Mouse (Mus musculus) kidney, adult 8-10 months (tissue): ENCODE measurements at regions not wholly inside any gene's neighbourhood (a gene's known extent, or its start where the extent isn't known, plus 50 kb on each side); places are given as distances from the start of the nearest gene placed in this dataset.
"Not testable (repeated sequence)": the region's sequence is repeated elsewhere in the genome, so short reads cannot be mapped to it uniquely, and the experiment has no call there.

ENCODE experiments used
- DNase-seq, 2 experiments: peaks; one replicate each; pipeline ENCODE4 v3.0.0; 2022

DNA sequence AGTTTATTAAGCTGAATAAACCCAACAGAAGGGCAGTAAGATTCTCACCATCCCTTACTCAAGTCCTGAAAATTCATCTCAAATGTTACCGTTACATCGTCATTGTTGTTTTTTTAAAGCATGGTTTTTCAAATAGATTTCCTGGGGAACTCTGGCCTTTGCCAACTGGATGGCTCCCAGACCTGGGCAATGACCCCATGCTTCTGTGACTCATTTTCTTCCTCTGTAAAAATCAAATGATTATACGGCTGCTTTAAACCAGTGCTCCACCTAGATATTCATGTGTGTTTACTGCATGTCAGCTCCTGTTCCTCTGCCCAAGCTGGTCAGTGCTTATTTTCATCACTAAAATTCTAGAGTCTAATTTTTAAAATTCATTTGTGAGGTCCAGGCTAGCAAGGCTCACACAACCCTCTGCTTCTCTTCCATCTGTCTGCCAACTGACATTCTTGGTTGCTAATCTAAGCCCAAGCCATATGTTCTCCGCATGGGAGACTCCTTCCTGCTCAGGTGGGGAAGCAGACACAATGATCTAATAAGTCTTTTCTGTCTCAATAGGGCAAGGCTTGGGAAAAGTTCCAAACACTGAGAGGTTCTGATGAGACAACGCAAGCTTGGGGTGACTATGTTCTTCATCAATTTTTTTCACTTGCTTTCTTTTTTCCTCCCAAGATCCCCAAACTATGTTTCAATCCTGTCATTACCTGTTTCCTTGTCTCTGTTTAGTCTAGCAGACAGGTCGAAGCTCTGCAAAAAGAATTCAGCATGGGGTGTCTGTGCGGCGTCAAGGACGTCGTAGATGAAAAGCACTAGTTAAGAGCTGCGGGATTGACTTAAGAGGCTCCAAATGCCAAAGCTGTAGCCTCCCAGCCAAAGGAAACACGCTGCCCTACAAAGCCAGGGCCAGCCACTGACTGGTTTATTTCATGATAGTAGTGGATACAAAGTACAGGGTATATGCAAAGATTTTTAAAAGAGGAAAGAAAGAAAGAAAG, 594.7 kb downstream of the Efna5 start:
- no peak for DNase-seq

DNA sequence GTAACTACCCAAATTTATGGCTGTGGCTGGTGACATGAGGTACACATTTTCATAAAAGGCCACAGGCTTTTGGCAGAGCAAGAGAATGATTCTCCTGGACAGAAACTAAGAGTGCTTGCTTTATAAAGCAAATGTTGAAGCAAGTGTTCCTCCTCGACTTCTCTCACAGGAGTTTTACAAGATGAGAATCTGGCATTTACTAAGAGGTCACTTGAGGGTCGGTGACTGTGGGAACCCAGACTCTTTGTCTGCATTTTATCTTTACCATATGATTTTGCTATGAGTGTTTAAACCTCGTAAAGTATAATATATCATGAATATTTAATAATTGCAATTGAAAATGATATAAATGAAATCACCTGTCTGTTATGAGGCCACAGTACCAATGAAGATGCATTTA, 600.9 kb downstream of the Efna5 start:
- DNase-seq = no peak

DNA sequence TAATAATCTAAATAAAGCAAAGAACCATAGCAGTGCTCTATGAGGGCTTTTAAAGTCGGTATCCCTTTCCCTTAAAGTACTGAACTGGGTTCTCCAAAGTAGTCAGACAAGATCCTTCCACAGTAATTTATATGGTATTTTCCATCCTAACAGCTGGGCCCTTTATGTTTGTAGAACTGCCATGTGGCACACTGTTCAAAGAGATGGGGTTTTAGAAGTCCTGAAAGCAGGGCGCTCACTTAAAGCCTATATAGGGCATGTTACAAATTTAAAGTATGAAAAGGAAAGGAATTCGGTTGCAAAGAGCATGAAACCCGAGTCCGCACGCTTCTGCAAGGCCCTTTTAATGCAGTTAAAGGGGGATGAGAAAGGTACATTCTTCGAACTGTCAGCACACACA, 609.7 kb downstream of the Efna5 start:
- DNase-seq = no peak

DNA sequence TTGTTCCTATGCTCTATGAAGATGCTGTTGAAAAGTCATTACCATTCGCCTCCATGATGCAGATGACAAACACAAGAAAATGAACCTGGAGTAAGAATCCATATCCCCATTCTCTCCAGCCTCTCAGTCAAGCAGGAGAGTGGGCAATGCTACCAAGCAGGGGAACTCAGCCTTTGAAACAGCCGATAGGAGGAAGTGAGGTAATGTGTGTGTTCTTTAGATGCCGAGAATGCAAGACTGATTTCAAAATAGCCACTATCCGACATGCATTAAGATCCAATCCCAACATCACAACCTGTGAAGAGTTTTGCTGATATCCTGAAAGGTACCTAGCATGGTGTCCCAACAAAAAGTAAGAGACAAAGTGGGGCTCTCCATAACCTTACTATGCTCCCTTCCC, 611.8 kb downstream of the Efna5 start:
- no peak for DNase-seq

DNA sequence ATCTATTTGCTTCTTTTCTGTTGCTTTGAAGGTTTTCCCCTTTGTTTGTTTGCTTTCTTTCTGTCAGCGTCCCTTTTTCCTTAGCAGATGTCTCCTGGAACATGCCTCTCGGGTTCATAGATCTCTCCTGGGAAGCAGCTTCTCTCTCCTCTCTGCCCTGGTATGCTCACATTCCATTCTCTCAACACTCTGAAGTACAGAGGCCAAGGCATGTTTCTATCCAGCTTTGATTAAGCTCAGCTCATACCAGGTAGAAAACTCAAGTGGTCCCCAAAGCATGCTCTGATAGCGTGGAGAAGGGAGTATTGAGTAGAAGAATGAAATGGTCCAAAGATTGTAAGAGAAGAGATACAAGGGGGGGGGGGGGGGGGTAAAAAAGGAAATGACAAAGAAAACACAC, 627.7 kb downstream of the Efna5 start:
- DNase-seq = no peak

DNA sequence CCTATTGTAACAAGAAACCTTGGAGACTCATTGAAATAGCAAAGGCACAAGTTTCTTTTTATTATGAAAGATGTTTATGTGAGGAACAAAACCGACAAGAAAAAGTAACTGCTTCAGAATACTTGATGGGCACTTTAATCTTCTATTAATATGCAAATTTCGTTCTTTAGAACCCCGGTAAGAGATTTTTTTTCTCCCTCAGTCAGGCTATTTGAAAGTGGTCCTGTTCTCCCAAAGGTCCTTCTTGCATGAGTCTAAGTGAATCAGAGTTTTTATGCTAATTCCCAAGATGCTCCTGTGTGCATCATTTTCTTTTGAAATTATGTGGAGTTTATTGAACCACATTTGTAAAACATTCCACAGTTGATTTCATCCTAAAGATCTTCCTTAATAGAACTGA, 633.1 kb downstream of the Efna5 start:
- DNase-seq = no peak

DNA sequence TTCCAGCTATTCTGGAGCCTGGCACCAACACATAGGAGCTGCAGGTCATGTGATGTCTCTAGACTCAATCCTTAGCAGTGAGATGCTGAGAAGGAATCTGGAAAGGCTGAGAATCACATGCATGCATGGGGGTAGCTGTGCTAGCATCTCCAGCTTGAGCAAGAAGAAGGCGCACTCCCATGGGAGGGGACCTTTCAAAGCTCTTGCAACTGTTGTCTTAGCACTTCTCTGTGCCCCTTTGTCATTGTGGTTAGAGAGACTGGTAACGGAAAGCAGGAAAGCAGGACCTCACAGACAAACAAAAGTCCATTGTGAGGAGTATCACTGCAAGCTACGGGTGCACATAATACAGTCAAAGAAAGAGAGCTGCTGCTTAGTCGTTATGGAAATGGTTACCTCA, 634.5 kb downstream of the Efna5 start:
- DNase-seq = no peak

DNA sequence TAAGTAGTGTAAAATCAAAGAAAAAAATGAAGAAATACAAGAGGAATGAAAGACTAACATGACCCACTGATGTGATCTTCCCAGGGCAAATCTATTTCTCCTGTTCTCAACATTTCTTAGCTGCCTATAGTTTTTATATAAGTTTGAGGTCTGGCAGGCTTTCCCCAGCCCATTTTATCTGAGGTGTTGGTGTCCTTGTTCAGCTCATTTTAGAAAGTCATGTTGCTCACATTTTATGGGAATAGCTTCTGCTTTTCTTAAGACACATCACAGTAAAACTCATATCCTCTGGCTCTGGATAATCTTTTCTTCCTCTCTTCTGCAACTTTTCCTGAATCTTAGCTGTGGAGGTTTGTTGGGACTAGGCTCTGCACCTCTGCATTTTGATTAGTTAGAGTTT, 650.2 kb downstream of the Efna5 start:
- no peak for DNase-seq

DNA sequence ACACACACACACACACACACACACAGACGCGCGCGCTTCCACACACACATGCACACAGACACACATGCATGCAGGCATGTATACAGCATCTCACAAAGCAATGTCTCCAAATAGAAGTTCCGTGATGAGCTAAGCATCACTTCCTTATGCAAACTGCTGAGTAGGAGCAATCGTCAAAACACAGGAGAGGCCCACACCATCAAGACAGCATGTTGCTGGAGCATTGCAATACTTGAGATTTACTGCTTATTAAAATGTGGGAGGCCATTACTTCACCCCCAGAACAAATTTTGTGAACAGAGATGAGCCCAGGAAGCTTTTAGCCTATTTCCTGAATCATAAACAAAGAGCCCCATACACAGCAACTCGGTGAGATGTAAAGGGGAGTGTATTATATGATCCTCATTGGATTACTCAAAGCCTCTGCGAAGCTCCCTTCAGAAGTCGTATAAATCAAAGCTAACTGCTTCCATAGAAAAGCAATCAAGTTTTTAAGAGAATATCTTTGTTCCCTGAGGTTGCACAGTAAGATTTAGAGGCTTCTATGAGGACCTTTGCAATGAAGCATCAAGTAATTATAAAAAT, 670.6 kb downstream of the Efna5 start:
- DNase-seq = no peak

DNA sequence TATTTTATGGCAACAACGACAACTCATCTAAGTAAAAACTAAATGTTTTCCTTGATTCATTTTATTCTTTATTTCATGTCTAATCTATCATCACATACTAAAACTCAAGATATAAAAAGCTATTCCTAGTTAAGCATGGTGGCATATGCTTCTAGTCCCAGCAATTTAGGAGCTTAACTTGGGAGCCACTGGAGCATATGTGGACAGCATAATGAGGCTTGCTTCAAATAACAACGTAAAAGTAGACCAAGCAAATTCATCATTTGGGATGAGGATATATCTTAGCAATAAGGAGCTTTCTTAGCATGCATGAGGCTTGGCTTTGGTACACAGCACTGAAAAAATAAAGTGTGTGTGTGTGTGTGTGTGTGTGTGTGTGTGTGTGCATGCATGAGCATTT, 678.5 kb downstream of the Efna5 start:
- no peak for DNase-seq

DNA sequence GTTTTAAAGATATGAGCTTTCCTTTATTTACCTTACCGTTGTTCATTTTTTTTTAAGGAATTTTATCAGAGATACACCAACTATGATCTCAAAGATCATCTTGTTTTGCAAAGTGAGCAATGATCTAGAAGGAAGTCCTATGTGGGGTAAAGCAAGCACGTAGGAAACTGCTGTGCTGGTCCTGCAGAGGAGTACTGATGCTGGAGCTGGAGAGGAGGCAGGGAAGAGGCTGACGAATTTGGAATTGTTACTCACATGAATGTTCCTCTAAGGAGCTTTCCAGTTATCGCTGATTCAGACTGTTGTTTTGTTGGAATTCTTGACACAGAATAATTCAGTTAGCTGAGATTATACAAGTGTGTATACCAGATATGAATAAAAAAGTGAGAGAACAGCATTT, 680.6 kb downstream of the Efna5 start:
- DNase-seq = no peak

DNA sequence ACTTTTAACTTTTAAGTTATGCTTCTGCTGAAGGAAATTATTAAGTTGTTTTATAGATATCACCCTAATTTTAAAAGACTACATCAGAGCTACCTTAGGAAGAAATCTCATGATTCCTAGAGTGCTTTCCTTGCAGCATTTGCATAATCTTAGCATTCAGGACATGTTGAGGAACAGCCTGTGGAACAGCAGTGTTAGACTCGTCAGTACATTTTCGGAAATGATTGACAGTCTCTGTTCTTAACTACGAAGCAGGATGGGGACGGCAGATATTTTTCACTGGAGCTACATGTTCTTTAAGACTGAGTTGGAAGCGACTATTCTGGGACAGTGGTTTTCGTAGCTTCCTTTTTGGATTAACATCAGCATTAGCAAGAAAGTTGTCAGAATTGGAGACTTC, 681.6 kb downstream of the Efna5 start:
- no peak for DNase-seq

DNA sequence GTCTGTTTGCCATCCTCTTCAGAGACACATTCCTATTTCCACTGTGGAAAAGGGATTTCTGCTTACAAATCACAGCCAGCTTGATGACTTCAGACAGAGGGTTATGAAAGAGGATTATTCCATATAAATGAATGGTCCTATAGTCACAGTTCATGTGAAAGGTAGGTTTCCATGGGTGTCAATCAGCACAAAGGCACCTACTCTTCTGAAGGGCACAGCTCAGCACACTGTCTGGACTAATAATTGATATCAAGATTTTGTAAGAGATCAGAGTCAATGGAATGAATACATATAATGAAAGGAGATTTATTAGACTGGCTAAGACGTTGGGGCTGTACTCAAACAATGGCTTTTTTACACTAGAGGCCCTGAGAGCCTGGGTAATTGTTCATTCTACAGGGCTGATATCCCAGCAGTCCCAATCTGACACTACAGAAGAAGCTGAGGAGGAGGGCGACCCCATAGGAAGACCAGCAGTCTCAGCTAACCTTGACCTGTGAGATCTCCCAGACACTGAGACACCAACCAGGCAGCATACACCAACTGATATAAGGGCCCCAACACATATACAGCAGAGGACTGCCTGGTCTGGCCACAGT, 702.4 kb downstream of the Efna5 start:
- DNase-seq = no peak

DNA sequence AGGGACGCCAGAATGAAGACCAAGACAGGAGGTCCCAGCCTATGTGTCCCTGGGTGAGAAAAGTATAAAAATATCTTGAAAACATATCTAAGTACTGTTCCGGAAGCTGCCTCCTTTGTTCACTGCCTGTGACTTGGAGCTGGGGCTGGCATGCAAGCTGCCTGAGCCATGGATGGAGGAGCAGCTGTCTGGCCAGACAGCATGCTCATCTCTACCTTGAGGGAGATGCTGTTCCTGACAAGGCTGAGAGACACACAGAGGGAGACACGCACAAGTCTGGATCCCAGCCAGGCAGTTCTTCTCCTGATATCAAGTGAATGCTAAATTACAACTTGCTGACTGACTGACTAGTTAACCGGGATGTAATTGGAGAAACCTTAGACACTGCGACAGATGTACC, 704.8 kb downstream of the Efna5 start:
- DNase-seq = no peak

DNA sequence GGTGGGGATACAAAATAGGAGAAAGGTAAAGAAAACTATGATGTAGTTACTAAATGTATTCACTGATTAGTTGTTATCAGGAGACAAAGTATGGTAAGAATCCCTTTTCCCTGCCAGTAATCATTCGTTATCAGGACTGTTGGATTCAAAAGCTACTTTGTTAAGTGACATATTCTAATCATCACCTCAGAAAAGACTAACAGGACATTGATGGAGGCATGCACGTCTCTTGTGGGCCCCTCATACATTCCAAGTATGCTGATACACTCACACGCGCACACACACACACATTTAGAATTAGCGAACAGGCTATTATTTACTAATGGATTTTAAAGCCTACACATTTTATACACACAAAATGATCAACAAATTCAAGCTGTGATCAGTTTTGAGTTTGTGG, 708.8 kb downstream of the Efna5 start:
- DNase-seq = no peak

DNA sequence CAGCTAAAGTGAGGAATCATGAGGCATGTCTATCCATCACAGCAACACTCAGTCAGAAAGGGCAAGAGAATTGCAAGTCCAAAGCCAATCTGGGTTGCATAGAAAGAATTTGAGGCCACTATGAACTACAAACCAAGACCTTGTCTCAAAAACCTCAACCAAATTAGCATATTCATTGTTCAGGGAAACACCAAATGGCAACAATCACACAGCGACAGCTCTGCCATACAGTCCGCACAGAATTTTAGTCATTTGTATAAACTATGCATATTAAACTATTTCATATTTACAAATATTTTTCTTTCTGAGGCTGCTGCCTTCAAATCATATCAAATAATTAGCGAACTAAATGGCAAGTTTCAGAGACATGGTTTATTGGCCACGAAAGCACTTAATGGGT, 709.6 kb downstream of the Efna5 start:
- DNase-seq = no peak

DNA sequence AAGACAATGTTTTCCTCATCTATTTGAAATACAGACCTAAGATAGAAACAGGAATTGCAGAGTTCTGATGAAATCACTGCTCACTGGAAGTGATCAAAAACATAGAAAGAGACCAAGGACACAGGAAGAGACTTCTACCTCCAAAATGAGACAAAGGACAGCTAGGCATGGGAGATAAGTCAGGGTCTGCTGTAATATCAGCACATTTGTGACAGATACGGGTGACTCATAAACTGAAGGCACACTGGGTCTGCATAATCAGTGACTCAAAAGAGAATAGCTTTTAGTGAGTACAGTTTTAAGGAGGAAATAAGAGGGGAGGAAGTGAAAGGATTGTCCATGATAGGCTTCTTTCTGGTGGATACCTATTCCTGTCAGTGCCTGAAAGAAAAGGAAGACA, 719.7 kb downstream of the Efna5 start:
- no peak for DNase-seq

DNA sequence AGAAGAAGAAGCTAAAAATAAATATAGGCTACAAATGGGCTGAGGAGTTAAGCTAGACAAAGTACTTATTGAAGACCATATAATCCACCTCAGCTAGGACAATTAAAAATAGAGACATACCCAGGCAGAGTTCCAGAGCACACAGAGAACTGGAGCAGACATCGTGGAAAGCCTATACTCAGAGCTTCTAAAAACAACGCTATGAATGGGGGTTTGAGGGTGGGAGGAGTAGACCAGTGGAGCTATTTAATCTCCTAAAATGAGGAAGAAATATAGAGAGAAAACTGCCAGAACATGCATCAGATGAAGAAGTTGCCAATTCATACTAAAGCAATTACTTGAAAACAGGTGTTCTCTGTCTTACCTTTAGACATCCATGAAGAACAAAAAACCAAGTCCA, 720.8 kb downstream of the Efna5 start:
- DNase-seq = no peak

DNA sequence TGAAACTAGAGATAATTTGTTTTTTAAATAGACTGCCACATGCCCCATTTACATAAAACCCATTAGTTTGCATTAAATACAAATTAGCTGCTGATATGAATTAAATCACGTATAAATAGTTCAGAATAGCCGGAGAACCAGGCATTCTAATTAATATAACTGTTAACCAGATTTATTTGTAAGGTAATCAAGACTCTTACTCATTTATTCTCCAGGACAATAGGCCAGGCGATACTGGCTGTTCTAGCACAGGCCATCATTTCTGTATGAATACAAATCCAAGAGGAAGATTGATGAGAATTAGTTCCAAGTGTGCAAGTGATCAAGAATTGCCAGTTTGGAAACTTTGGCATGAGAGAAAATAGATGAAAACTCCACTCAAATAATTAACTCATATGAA, 746.1 kb downstream of the Efna5 start:
- DNase-seq = no peak

DNA sequence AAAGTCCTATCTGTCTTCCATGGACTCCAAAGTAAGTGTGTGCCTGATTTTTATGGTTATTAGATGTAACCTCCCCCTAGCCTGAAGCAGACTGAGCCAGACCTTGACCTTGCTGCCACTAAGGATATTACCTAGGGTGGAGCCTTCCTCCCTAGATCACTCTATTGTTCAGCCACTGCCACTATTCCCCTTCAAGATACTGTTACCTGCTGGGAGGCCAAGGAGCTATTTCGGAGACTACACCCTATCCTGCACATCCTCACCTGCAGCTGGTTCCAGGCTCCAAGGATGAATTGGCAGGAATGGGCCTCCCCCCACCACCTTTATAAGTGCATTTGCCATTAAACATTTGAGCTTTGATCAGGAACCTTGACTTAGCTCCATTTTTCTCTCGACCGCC, 769.4 kb downstream of the Efna5 start:
- not testable (repeated sequence) for DNase-seq

DNA sequence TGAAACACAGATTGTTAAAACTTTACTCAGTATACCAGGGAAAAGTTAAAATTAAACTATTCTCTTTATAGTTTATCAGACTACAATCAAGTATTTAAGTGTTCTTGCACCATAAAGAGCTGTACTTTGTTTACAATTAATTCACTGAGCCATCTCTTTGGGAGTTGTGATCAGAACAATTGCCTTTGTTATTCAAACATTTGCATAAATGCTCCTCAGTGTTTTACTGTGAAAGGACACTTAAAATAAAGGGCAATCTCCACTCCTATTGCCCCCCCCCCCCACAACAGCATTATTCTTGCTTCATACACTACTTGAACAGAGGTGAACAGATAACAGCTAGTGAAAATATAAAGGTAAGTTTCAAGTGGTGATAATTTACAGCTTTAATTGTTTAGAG, 772.1 kb downstream of the Efna5 start:
- no peak for DNase-seq

DNA sequence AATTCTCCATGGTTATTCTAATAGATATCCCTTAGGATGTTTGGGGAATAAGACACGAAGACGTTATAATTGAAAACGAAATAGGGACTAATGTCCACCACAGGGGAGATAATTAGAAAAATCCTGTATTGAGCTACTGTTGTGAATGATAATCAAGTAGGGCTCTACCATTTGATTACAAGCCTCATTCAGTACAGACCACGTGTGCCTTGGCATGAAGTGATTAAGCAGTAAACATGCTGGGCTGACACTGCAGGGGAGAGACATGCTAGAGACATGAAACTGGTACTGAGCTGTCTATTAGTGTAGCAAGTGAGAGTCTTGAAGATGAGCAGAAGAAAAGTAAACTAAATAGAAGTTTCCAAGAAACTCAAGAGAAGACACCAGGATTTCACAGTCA, 797.8 kb downstream of the Efna5 start:
- DNase-seq = no peak

DNA sequence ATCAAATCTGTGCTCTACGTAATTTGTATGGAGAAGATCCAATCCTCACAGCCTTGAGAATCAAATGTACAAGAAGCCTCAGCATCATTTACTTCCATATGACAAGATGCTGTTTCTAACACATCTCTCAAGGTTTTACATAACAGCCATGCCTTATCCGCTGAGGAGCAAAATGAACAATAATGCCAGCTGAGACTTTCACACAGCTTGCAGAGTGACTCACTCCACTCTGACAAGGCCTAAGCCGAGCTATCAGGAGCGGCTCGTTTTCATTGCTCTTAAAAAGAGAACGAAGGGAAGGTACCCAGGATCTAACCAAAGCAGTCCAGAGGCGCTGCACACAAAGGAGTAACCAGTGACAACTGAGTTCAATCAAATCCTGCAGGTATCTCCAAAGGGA, 803.5 kb downstream of the Efna5 start:
- no peak for DNase-seq

DNA sequence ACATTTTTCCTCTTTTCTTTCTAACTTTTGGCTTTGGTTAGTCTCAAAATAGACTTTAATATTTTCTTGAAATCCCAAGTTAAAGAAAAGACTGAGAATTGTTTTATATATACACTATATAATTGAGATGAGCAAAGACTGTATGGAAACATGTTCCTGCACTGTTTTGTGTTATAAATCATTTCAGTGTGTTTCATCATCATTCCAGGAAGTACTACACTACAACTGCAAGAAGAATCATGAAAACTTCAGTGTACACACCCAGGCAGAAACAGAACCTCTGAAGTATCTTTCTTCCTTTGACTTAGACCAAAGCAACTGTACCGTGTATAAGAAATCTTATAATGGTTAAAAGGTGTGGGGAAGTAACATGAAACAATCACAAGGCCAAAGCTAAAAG, 816.2 kb downstream of the Efna5 start:
- no peak for DNase-seq
